Mouse (Mus musculus) CH12.LX (cell line): ENCODE measurements at regions not wholly inside any gene's neighbourhood (a gene's known extent, or its start where the extent isn't known, plus 50 kb on each side); places are given as distances from the start of the nearest gene placed in this dataset.

Experiments used
- CTCF ChIP-seq, 2 experiments: IDR thresholded peaks in 1 of 2; conservative IDR thresholded peaks in 1 of 2; 2 replicates each; pipeline ENCODE4 v1.5.1; 2011 to 2012; ENCODE audit warnings: low read depth in 2 of 2, low read length in 2 of 2, improper control_type of control experiment in 1 of 2, inconsistent platforms in 1 of 2, mild to moderate bottlenecking in 1 of 2, moderate library complexity in 1 of 2
- E2F4 ChIP-seq: IDR thresholded peaks from 2 replicates; pipeline ENCODE4 v1.6.1; 2011; ENCODE audit warnings: low read depth, low read length, improper control_type of control experiment; ENCODE audit not compliant: insufficient replicate concordance
- ELF1 ChIP-seq: IDR thresholded peaks from 2 replicates; pipeline ENCODE4 v1.6.1; 2014; ENCODE audit warnings: low read depth, mild to moderate bottlenecking, inconsistent platforms, low read length, improper control_type of control experiment
- EP300 ChIP-seq: IDR thresholded peaks from 2 replicates; pipeline ENCODE4 v1.6.1; 2011; ENCODE audit warnings: low read length, improper control_type of control experiment
- HCFC1 ChIP-seq: IDR thresholded peaks from 2 replicates; pipeline ENCODE4 v1.6.1; 2012; ENCODE audit warnings: low read depth, mild to moderate bottlenecking, inconsistent platforms, low read length, improper control_type of control experiment
- MAFK ChIP-seq: IDR thresholded peaks from 2 replicates; pipeline ENCODE4 v1.6.1; 2011; ENCODE audit warnings: low read length, improper control_type of control experiment; ENCODE audit not compliant: insufficient replicate concordance
- MYC ChIP-seq: IDR thresholded peaks from 2 replicates; pipeline ENCODE4 v1.6.1; 2011; ENCODE audit warnings: low read depth, mild to moderate bottlenecking, improper control_type of control experiment, low read length
- NRF1 ChIP-seq: IDR thresholded peaks from 2 replicates; pipeline ENCODE4 v1.6.1; 2014; ENCODE audit warnings: low read depth, mild to moderate bottlenecking, inconsistent platforms, low read length, improper control_type of control experiment, moderate library complexity
- USF1 ChIP-seq: IDR thresholded peaks from 2 replicates; pipeline ENCODE4 v1.6.1; 2014; ENCODE audit warnings: low read depth, mild to moderate bottlenecking, inconsistent platforms, low read length, improper control_type of control experiment
- USF2 ChIP-seq: conservative IDR thresholded peaks from 2 replicates; pipeline ENCODE4 v1.6.1; 2011; ENCODE audit warnings: low read depth, low read length, improper control_type of control experiment
- ZNF384 ChIP-seq: IDR thresholded peaks from 2 replicates; pipeline ENCODE4 v1.6.1; 2012; ENCODE audit warnings: low read depth, low read length, improper control_type of control experiment, inconsistent platforms

DNA sequence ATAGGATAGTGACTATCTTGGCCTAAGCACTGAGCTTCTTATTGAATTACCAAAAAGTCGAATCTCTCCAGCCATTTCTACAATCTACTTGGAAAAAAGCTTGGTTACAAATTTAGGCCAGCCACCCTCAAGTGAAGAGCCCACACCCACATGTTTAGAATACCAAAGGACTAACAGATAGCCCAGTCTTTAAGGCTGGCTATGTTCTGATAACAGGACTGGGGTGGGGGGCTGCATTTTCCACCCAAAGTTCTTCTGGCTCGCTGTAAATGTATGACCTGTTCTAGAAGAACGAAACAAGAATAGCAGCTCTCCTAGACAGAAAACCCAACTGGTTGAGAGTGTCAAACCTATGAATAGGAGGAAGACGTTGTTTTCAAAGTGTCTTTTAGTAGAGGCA, 130.6 kb upstream of the Cited2 start:
- TF ChIP-seq USF2, result no peak
- no peak for TF ChIP-seq E2F4
- TF ChIP-seq USF1, result no peak
- no peak for TF ChIP-seq ELF1
- no peak for TF ChIP-seq CTCF (conservative IDR thresholded peaks at IDR 0.05 in 1 of 2, IDR thresholded peaks at IDR 0.05 in 1 of 2; ENCODE audit: low read depth in 2 of 2, low read length in 2 of 2)
- TF ChIP-seq EP300, result no peak
- TF ChIP-seq NRF1, result no peak
- no peak for TF ChIP-seq MYC
- TF ChIP-seq MAFK, result no peak
- no peak for TF ChIP-seq HCFC1
- no peak for TF ChIP-seq ZNF384
